Mouse (Mus musculus) 3T3-L1 (cell line): ENCODE results near the gene Hpse2.
"Not testable (repeated sequence)": the region's sequence is repeated elsewhere in the genome, so short reads cannot be mapped to it uniquely, and the experiment has no call there.

Source experiments
- DNase-seq: peaks from one replicate; pipeline ENCODE4 v3.0.0-alpha.2; 2015; ENCODE audit warnings: low read depth, low spot score

Gene Hpse2

GRCm38 (mm10) chr19:42855649-42856048 lies 532.5 kb downstream of the Hpse2 start:
- no peak for DNase-seq

GRCm38 (mm10) chr19:42850444-42850843 lies 537.7 kb downstream of the Hpse2 start:
- DNase-seq: no peak

GRCm38 (mm10) chr19:42839621-42840294 lies 548.4 kb downstream of the Hpse2 start:
- no peak for DNase-seq

- DNase-seq: no peak
These were observed 549.0 kb downstream of the Hpse2 start for GRCm38 (mm10) chr19:42839118-42839517.

- DNase-seq: no peak
These were observed 549.9 kb downstream of the Hpse2 start for GRCm38 (mm10) chr19:42838271-42838670.

GRCm38 (mm10) chr19:42837591-42837990 lies 550.6 kb downstream of the Hpse2 start:
- no peak for DNase-seq

GRCm38 (mm10) chr19:42833126-42833525 lies 555.0 kb downstream of the Hpse2 start:
- no peak for DNase-seq

GRCm38 (mm10) chr19:42832251-42832650 lies 555.9 kb downstream of the Hpse2 start:
- DNase-seq: no peak

GRCm38 (mm10) chr19:42829196-42829595 lies 559.0 kb downstream of the Hpse2 start:
- DNase-seq: no peak

GRCm38 (mm10) chr19:42827843-42828242 lies 560.3 kb downstream of the Hpse2 start:
- DNase-seq: no peak

- no peak for DNase-seq
These were observed 568.0 kb downstream of the Hpse2 start for GRCm38 (mm10) chr19:42820109-42820508.

GRCm38 (mm10) chr19:42817761-42818160 lies 570.4 kb downstream of the Hpse2 start:
- no peak for DNase-seq

- DNase-seq: no peak
These were observed 571.9 kb downstream of the Hpse2 start for GRCm38 (mm10) chr19:42816261-42816660.

- DNase-seq: no peak
These were observed 578.0 kb downstream of the Hpse2 start for GRCm38 (mm10) chr19:42810140-42810539.

GRCm38 (mm10) chr19:42809491-42809890 lies 578.7 kb downstream of the Hpse2 start:
- no peak for DNase-seq

- no peak for DNase-seq
These were observed 590.3 kb downstream of the Hpse2 start for GRCm38 (mm10) chr19:42797866-42798265.

GRCm38 (mm10) chr19:42795801-42796200 lies 592.4 kb downstream of the Hpse2 start:
- no peak for DNase-seq

- peak; percentile 92 for DNase-seq
These were observed 593.1 kb downstream of the Hpse2 start for GRCm38 (mm10) chr19:42794914-42795613.

- peak; percentile 80 for DNase-seq
These were observed 599.8 kb downstream of the Hpse2 start for GRCm38 (mm10) chr19:42788311-42788710.

GRCm38 (mm10) chr19:42785562-42786220 lies 602.5 kb downstream of the Hpse2 start:
- no peak for DNase-seq

- DNase-seq: no peak
These were observed 603.0 kb downstream of the Hpse2 start for GRCm38 (mm10) chr19:42785129-42785528.

GRCm38 (mm10) chr19:42780156-42780538 lies 608.0 kb downstream of the Hpse2 start:
- DNase-seq: not testable (repeated sequence)
